Comparison of ENCODE assay signal across 8 mouse cellular contexts in genomic region chr7:140115583-140116328, GRCm38 (mm10). TPM values are rescaled to one million over a fixed set of nuclear protein-coding genes. Genes with fewer than 3 reads are reported as not detected.
A peak's percentile ranks its signal among the peaks of the same experiment; 100 is the strongest.
DNase-seq lines count a peak whose midpoint lies in the region; ATAC-seq and TF ChIP-seq lines count a peak whose summit lies in the region.

TSS of gene Paox (plus strand) at chr7:140115799.

- in situ Hi-C loops in CH12.LX (cut with MboI; ENCODE audit: low pct_ligation_motif_present, low pct_unique_long_range_greater_than_20kb, low sequenced_read_pairs): no loop called here

- peak within 1 kb of the TSS; percentile 96 for H3K9ac ChIP-seq in CH12.LX (ENCODE audit: insufficient read depth, low read depth)
- peak within 1 kb of the TSS; percentile 78 for H3K9ac ChIP-seq in heart, embryonic 15.5 days
- peak within 1 kb of the TSS; percentile 75 for H3K9ac ChIP-seq in liver, embryonic 14.5 days (replicated peaks)

- no peak for TF ChIP-seq RAD21 in CH12.LX (IDR thresholded peaks at IDR 0.05; ENCODE audit: low read depth, low read length)

- H3K36me3 ChIP-seq in CH12.LX (replicated peaks in 1 of 2; ENCODE audit: control insufficient read depth in 1 of 2, insufficient read depth in 1 of 2, low read length in 1 of 2): peaks cover 16 to 33% of the 10 kb centered on the region in 2 experiments
- peaks cover 21% of the 10 kb centered on the region for H3K36me3 ChIP-seq in heart, embryonic 15.5 days
- H3K36me3 ChIP-seq in liver, embryonic 14.5 days (replicated peaks; ENCODE audit: control insufficient read depth, insufficient read depth, low read depth): no peaks in the 10 kb centered on the region

- H3K4me1 ChIP-seq in CH12.LX (ENCODE audit: control insufficient read depth in 1 of 2, insufficient read depth in 2 of 2): peaks cover 7 to 41% of the 10 kb centered on the region in 2 experiments; a peak in 3 of 4 replicates
- H3K4me1 ChIP-seq in heart, embryonic 15.5 days (replicated peaks): 0 out of 2 replicates have a peak, but pooled peaks cover 3% of the 10 kb centered on the region
- peaks cover 7 to 13% of the 10 kb centered on the region in 2 experiments for H3K4me1 ChIP-seq in liver, embryonic 14.5 days (replicated peaks; ENCODE audit: control insufficient read depth in 2 of 2, insufficient read depth in 2 of 2, low read length in 1 of 2)

- 2% methylated on average over 23 of the region's 23 CpGs for WGBS in heart, embryonic 15.5 days
- WGBS in liver, embryonic 14.5 days (ENCODE audit: insufficient replicate concordance): 1% methylated on average over 23 of the region's 23 CpGs

- H3K9me3 ChIP-seq in CH12.LX (replicated peaks; ENCODE audit: low read length): no peaks in the 10 kb centered on the region
- H3K9me3 ChIP-seq in heart, embryonic 15.5 days (replicated peaks): no peaks in the 10 kb centered on the region
- H3K9me3 ChIP-seq in liver, embryonic 14.5 days (ENCODE audit: control insufficient read depth, low read length): no peaks in the 10 kb centered on the region

- dilution Hi-C loops in CH12.LX (cut with MboI; ENCODE audit: extremely low pct_ligation_motif_present, extremely low pct_unique_long_range_greater_than_20kb, low sequenced_read_pairs): no loop called here

- H3K27me3 ChIP-seq in CH12.LX (replicated peaks): no peaks in the 10 kb centered on the region
- no peaks in the 10 kb centered on the region for H3K27me3 ChIP-seq in heart, embryonic 15.5 days
- no peaks in the 10 kb centered on the region for H3K27me3 ChIP-seq in liver, embryonic 14.5 days (ENCODE audit: control insufficient read depth, insufficient read depth, low read length)

- DNase-seq in CH12.LX (ENCODE audit: extremely low read depth): no peak
- DNase-seq in adrenal gland, postnatal 10 days: peak; percentile 80
- peak; percentile 99 for DNase-seq in fat pad, adult 2 months (ENCODE audit: extremely low read depth, low read depth, low spot score)
- peak; percentile 70 for DNase-seq in kidney, postnatal 10 days
- DNase-seq in liver, embryonic 14.5 days (ENCODE audit: low read depth in 3 of 3, low spot score in 3 of 3): peak; percentile 51 to 58 (median 58)
- peak; percentile 78 for DNase-seq in neural tube, embryonic 10.5 days (ENCODE audit: extremely low spot score, low spot score)
- DNase-seq in urinary bladder, adult 2 months (ENCODE audit: low spot score): no peak

- TF ChIP-seq CTCF in CH12.LX (conservative IDR thresholded peaks at IDR 0.05 in 1 of 2, IDR thresholded peaks at IDR 0.05 in 1 of 2; ENCODE audit: low read depth in 2 of 2, low read length in 2 of 2): no peak
- TF ChIP-seq CTCF in liver, embryonic 14.5 days (IDR thresholded peaks at IDR 0.05; ENCODE audit: low read depth): 0 out of 2 replicates have a peak, but pooled peaks have one; percentile 10

- H3K4me2 ChIP-seq in CH12.LX (ENCODE audit: insufficient read depth, low read depth, poor library complexity, severe bottlenecking): peak within 1 kb of the TSS; percentile 83
- peak within 1 kb of the TSS; percentile 71 for H3K4me2 ChIP-seq in heart, embryonic 15.5 days
- peak within 1 kb of the TSS; percentile 90 for H3K4me2 ChIP-seq in liver, embryonic 14.5 days (ENCODE audit: low read depth)

- peak within 1 kb of the TSS; percentile 84 for H3K27ac ChIP-seq in CH12.LX (ENCODE audit: insufficient read depth, low read depth)
- H3K27ac ChIP-seq in heart, embryonic 15.5 days: peak within 1 kb of the TSS; percentile 90
- H3K27ac ChIP-seq in liver, embryonic 14.5 days: peak within 1 kb of the TSS; percentile 67

- ATAC-seq in heart, embryonic 15.5 days (replicated peaks; ENCODE audit: insufficient number of reproducible peaks, insufficient read depth, low FRiP score, low read depth): peak; percentile 79
- ATAC-seq in liver, embryonic 14.5 days (ENCODE audit: insufficient read depth): peak; percentile 63

- TF ChIP-seq POLR2A in CH12.LX (IDR thresholded peaks at IDR 0.05; ENCODE audit: low read depth, low read length): no peak

- TF ChIP-seq EP300 in CH12.LX (IDR thresholded peaks at IDR 0.05; ENCODE audit: low read length): no peak
- TF ChIP-seq EP300 in liver, embryonic 14.5 days (IDR thresholded peaks at IDR 0.05; ENCODE audit: low read depth): no peak; the same call in 1 of the 2 replicates

- peaks cover 2% of the 10 kb centered on the region for H3K79me2 ChIP-seq in CH12.LX (replicated peaks; ENCODE audit: control insufficient read depth, extremely low read depth, insufficient read depth, poor library complexity, severe bottlenecking)

- peak within 1 kb of the TSS; percentile 73 to 97 (median 83) for H3K4me3 ChIP-seq in CH12.LX (replicated peaks in 1 of 3; ENCODE audit: low read depth in 2 of 3, low read length in 2 of 3, poor library complexity in 1 of 3)
- peak within 1 kb of the TSS; percentile 77 for H3K4me3 ChIP-seq in heart, embryonic 15.5 days
- peak within 1 kb of the TSS; percentile 80 to 81 for H3K4me3 ChIP-seq in liver, embryonic 14.5 days (ENCODE audit: insufficient read depth in 1 of 2, low read depth in 2 of 2, low read length in 2 of 2)

TF ChIP-seq in CH12.LX, 34 proteins besides CTCF, POLR2A, EP300 and RAD21:
- TF ChIP-seq ZMIZ1 (IDR thresholded peaks at IDR 0.05; ENCODE audit: low read depth, low read length) (no peak), JUND (conservative IDR thresholded peaks at IDR 0.05; ENCODE audit: low read depth, low read length) (no peak), ETS1 (conservative IDR thresholded peaks at IDR 0.05; ENCODE audit: low read depth, low read length) (no peak), MXI1 (IDR thresholded peaks at IDR 0.05; ENCODE audit: low read depth, low read length) (no peak), SIN3A (IDR thresholded peaks at IDR 0.05; ENCODE audit: low read length) (peak; percentile 62; the same call in 1 of the 2 replicates), MAZ (IDR thresholded peaks at IDR 0.05; ENCODE audit: low read depth, low read length) (no peak)

RNA-seq across cellular contexts. Expression of gene Paox, which starts in this region (rescaled TPM):
- total RNA-seq in CH12.LX (2012; rRNA removed): 40.0 and 42.3 TPM in 2 replicates
- 34.5 and 36.6 TPM in 2 replicates for total RNA-seq in CH12.LX (2014; rRNA removed)
- polyA plus RNA-seq in CH12.LX (2012; ENCODE audit: insufficient read length, low read depth): 30.4 and 39.7 TPM in 2 replicates
- 10 to 100 TPM; 21.2 to 25.1 TPM for total RNA-seq in adrenal gland, postnatal 10 days (2021)
- polyA plus RNA-seq in heart, embryonic 15.5 days (2015; fragmentation: Nextera tagmentation; extraction: Ambion mirVana): 11.1 and 11.7 TPM in 2 replicates
- polyA plus RNA-seq in liver, embryonic 14.5 days (2012; rRNA removed): 4.2 and 5.4 TPM in 2 replicates
- 10.4 and 10.5 TPM in 2 replicates for polyA plus RNA-seq in liver, embryonic 14.5 days (2014; fragmentation: Nextera tagmentation; extraction: Ambion mirVana)
- polyA plus RNA-seq in urinary bladder, adult 2 months (2012; rRNA removed): 8.1 and 11.0 TPM in 2 replicates

Comparison
In these comparisons a context has a peak if more than half of its experiments do, and no peak if none do; other contexts are left out.
1. DNase-seq: peak in adrenal gland, postnatal 10 days (single experiment), fat pad, adult 2 months (single experiment), kidney, postnatal 10 days (single experiment), liver, embryonic 14.5 days (3 of 3) and neural tube, embryonic 10.5 days (single experiment); none in CH12.LX (single experiment) and urinary bladder, adult 2 months (single experiment).
2. Peak in every context shown above with its lines, with median percentiles within 50 percentile points of each other: H3K27ac ChIP-seq, H3K4me2 ChIP-seq, H3K4me3 ChIP-seq and H3K9ac ChIP-seq.